Mouse (Mus musculus) liver, embryonic 12.5 days (tissue): ENCODE results near the gene Nob1. TPM values are rescaled to one million over a fixed set of nuclear protein-coding genes. Genes with fewer than 3 reads are reported as not detected.

ENCODE experiments used
- ATAC-seq: fragments of 200-750 bp; cut with Nextera tagmentation; 2 replicates; pipeline ENCODE4 v1.8.0; 2017; ENCODE audit warnings: moderate number of reproducible peaks, mild to moderate bottlenecking, moderate library complexity
- H3K27ac ChIP-seq: fragments of 300-500 bp; sonication (generic); 2 replicates; pipeline ENCODE4 v1.5.1; 2016; ENCODE audit warnings: mild to moderate bottlenecking
- H3K27me3 ChIP-seq: fragments of 300-500 bp; sonication (generic); replicated peaks from 2 replicates; pipeline ENCODE4 v1.6.1; 2016; ENCODE audit warnings: mild to moderate bottlenecking, moderate library complexity
- H3K36me3 ChIP-seq: fragments of 300-500 bp; sonication (generic); 2 replicates; pipeline ENCODE4 v1.6.1; 2016; ENCODE audit warnings: mild to moderate bottlenecking, moderate library complexity
- H3K4me1 ChIP-seq: fragments of 300-500 bp; sonication (generic); 2 replicates; pipeline ENCODE4 v1.6.1; 2016
- H3K4me2 ChIP-seq: fragments of 300-500 bp; sonication (generic); 2 replicates; pipeline ENCODE4 v1.6.1; 2016; ENCODE audit warnings: mild to moderate bottlenecking, moderate library complexity
- H3K4me3 ChIP-seq: fragments of 300-500 bp; sonication (generic); 2 replicates; pipeline ENCODE4 v1.5.1; 2016; ENCODE audit warnings: mild to moderate bottlenecking, moderate library complexity
- H3K9ac ChIP-seq: fragments of 300-500 bp; sonication (generic); 2 replicates; pipeline ENCODE4 v1.6.1; 2016; ENCODE audit warnings: mild to moderate bottlenecking, moderate library complexity
- H3K9me3 ChIP-seq: fragments of 300-500 bp; sonication (generic); replicated peaks from 2 replicates; pipeline ENCODE4 v1.6.1; 2016; ENCODE audit warnings: mild to moderate bottlenecking, moderate library complexity
- WGBS: fragments of 180-500 bp; shearing (Covaris S2); methylation state at CpG from one replicate; pipeline ENCODE4 v1.1.7; 2016; ENCODE audit not compliant: insufficient replicate concordance; 5-methylcytosine and 5-hydroxymethylcytosine counted together
- polyA plus RNA-seq: library from polyadenylated mRNA; unstranded; fragments of >200 nt; fragmentation: Nextera tagmentation; extraction: Ambion mirVana; gene quantifications from 2 replicates; pipeline ENCODE4 v1.2.1, GENCODE M21; 2016

Gene Nob1
- polyA plus RNA-seq, 1 experiment from 2014 or later, result 68.9 TPM

DNA sequence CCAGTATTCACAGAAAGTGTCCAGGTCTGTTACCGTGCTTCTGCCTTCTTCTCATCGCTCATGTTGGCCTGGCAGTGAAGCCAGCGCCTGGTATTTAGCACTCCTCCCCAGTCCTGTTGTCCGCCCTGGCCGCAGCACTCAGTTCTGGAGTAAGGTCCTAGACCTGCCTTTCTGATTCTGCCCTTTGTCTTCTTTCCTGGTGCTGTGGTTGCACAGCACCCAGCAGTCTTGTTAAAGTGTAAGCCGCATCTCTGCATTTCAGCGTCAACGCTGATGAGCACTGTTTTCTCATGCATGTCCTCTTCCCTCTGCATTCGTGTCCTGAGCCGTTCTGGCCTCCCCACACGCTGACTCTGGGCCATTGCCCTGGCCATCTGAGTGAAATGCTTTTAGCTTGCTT, 28.5 kb upstream of the Nob1 start:
- Histone ChIP-seq H3K4me2 (no peak overlapping the region), H3K27me3 (no peaks in the 10 kb centered on the region), H3K4me1 (peaks cover 18% of the 10 kb centered on the region), H3K27ac (0 out of 2 replicates have a peak overlapping the region, but pooled peaks have one; percentile 6), H3K4me3 (no peak overlapping the region), H3K36me3 (peaks cover 51% of the 10 kb centered on the region), H3K9me3 (no peaks in the 10 kb centered on the region), H3K9ac (no peak overlapping the region)
- no peak for ATAC-seq
- 84% methylated on average over 11 of the region's 11 CpGs for WGBS

GRCm38 (mm10) chr8:107451414-107452066, 26.7 kb upstream of the Nob1 start:
- peaks cover 32% of the 10 kb centered on the region for H3K4me1 ChIP-seq
- no peak overlapping the region for H3K27ac ChIP-seq
- no peaks in the 10 kb centered on the region for H3K9me3 ChIP-seq
- ATAC-seq, result no peak
- WGBS, result 82% methylated on average over 13 of the region's 13 CpGs
- no peak overlapping the region for H3K9ac ChIP-seq
- no peaks in the 10 kb centered on the region for H3K27me3 ChIP-seq
- H3K36me3 ChIP-seq, result peaks cover 41% of the 10 kb centered on the region
- no peak overlapping the region for H3K4me3 ChIP-seq
- no peak overlapping the region for H3K4me2 ChIP-seq

- no peak overlapping the region for H3K4me3 ChIP-seq
- no peaks in the 10 kb centered on the region for H3K27me3 ChIP-seq
- 63% methylated on average over 6 of the region's 6 CpGs for WGBS
- H3K4me2 ChIP-seq, result no peak overlapping the region
- H3K9ac ChIP-seq, result no peak overlapping the region
- no peak overlapping the region for H3K27ac ChIP-seq
- H3K4me1 ChIP-seq, result peaks cover 32% of the 10 kb centered on the region
- no peaks in the 10 kb centered on the region for H3K9me3 ChIP-seq
- ATAC-seq, result no peak
- peaks cover 26% of the 10 kb centered on the region for H3K36me3 ChIP-seq
Observed at GRCm38 (mm10) chr8:107449655-107450054, 24.8 kb upstream of the Nob1 start.

DNA sequence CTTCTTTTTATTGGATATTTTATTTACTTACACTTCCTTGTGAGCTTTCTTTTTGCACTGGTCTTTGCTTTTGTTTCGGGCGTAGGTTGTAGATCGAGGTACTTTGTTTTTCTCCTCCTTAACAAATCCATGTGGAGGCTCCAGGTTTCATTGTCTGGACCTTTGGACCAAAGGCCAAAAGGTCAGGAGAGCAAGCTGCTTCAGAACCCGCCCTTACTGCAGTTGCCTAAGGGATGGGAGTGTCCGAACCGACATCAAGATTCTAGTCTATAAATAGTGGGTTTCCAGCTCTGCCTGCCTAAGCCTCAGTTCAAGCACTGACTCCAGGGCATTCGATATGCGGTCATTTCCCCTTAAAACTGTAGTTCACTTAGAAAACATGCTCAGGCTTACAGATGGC, 24.3 kb upstream of the Nob1 start:
- peak overlapping the region; percentile 41 for H3K4me2 ChIP-seq
- H3K4me3 ChIP-seq, result no peak overlapping the region
- peaks cover 25% of the 10 kb centered on the region for H3K36me3 ChIP-seq
- ATAC-seq, result no peak
- no peaks in the 10 kb centered on the region for H3K27me3 ChIP-seq
- H3K4me1 ChIP-seq, result peaks cover 32% of the 10 kb centered on the region
- WGBS, result 66% methylated on average over 8 of the region's 8 CpGs
- H3K9me3 ChIP-seq, result no peaks in the 10 kb centered on the region
- H3K27ac ChIP-seq, result peak overlapping the region; percentile 67; the same call in 1 of the 2 replicates
- no peak overlapping the region for H3K9ac ChIP-seq

GRCm38 (mm10) chr8:107448382-107448889, 23.6 kb upstream of the Nob1 start:
- ATAC-seq, result peak; percentile 87
- 60% methylated on average over 4 of the region's 4 CpGs for WGBS
- Histone ChIP-seq H3K4me3 (no peak overlapping the region), H3K36me3 (peaks cover 18% of the 10 kb centered on the region), H3K4me1 (peaks cover 36% of the 10 kb centered on the region), H3K27me3 (no peaks in the 10 kb centered on the region), H3K27ac (peak overlapping the region; percentile 67), H3K9ac (0 out of 2 replicates have a peak overlapping the region, but pooled peaks have one; percentile 22), H3K9me3 (no peaks in the 10 kb centered on the region), H3K4me2 (peak overlapping the region; percentile 41)

- no peak for ATAC-seq
- Histone ChIP-seq H3K9ac (no peak overlapping the region), H3K4me2 (peak overlapping the region; percentile 41; the same call in 1 of the 2 replicates), H3K27ac (peak overlapping the region; percentile 67), H3K27me3 (no peaks in the 10 kb centered on the region), H3K4me3 (no peak overlapping the region), H3K36me3 (peaks cover 11% of the 10 kb centered on the region), H3K4me1 (peaks cover 40% of the 10 kb centered on the region), H3K9me3 (no peaks in the 10 kb centered on the region)
Observed at GRCm38 (mm10) chr8:107447713-107448112, 22.9 kb upstream of the Nob1 start.

DNA sequence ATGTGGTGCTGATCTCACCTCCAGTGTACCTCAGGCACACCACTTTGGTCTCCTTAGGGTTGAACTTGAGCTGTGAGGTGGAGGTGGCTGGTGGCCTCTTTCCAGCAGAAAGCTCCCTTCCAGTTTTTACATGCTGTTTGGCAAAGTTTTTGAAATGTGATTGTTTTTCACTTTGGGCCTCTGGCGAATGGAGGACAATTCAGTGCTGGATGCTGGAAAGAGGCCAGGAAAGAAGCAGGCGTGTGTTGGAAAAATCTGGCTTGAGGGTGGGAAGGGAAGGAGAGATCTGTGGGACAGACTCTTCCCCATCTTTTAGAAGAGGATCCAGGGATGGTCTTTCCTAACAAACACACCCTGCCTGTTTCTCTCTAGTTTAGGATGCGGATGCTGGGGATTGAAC, 19.8 kb upstream of the Nob1 start:
- peaks cover 54% of the 10 kb centered on the region for H3K4me1 ChIP-seq
- no peak overlapping the region for H3K4me2 ChIP-seq
- H3K27ac ChIP-seq, result no peak overlapping the region
- no peak for ATAC-seq
- H3K27me3 ChIP-seq, result no peaks in the 10 kb centered on the region
- H3K9me3 ChIP-seq, result no peaks in the 10 kb centered on the region
- H3K9ac ChIP-seq, result no peak overlapping the region
- 87% methylated on average over 3 of the region's 3 CpGs for WGBS
- no peak overlapping the region for H3K4me3 ChIP-seq
- H3K36me3 ChIP-seq, result peaks cover 15% of the 10 kb centered on the region; the same call in 1 of the 2 replicates

DNA sequence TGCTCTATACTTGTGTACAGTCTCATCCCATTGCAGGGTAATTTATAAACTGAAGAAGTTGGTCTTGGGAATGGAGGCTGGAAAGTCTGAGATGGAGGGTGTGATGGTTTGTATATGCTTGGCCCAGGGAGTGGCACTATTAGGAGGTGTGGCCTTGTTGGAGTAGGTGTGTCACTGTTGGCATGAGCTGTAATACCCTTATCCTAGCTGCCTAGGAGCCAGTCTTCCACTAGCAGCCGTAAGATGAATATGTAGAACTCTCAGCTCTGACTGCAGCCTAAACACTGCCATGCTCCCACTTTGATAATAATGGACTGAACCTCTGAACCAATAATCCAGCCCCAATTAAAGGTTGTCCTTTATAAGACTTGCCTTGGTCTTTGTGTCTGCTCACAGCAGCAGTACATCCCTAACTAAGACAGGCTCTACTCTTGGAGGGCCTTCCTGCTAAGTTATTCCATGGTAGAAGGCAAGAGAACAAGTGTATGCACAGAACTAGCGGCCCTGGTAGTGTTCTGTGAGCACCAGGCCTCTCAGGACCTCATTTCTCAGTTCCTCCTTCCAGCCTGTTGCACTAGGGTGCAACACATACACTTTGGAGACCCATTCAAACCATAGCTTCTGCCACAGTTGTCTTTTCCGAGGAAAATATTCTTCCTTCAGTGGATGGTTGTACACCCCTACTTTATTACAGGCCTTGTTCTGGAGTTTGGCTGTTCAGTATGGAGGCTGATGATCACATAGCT, 15.2 kb upstream of the Nob1 start:
- H3K4me1 ChIP-seq, result peaks cover 58% of the 10 kb centered on the region
- H3K36me3 ChIP-seq, result peaks cover 9% of the 10 kb centered on the region; the same call in 1 of the 2 replicates
- H3K4me2 ChIP-seq, result peak overlapping the region; percentile 49
- peak overlapping the region; percentile 39; the same call in 1 of the 2 replicates for H3K9ac ChIP-seq
- H3K9me3 ChIP-seq, result no peaks in the 10 kb centered on the region
- 51% methylated on average over 3 of the region's 3 CpGs for WGBS
- H3K27ac ChIP-seq, result peak overlapping the region; percentile 75
- H3K4me3 ChIP-seq, result no peak overlapping the region
- H3K27me3 ChIP-seq, result no peaks in the 10 kb centered on the region
- ATAC-seq, result peak; percentile 66

DNA sequence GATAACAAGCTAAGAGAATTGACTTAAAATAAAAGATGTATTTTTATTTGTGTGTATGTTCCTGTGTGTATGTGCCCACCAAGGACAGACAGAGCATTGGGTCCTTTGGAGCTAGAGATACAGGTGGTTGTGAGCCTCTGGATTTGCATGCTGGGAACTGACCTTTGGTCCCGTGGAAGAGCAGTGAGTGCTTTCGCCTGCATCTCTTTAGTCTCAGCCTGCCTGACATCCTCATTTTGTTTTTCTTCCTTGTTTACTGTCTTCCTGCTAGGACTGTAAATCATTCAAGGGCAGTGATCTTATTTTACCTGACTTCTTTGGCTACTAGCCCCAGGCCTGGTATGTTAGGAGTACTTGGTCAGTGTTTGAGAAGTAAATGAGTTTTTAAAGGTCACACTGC, 12.9 kb upstream of the Nob1 start:
- Histone ChIP-seq H3K4me1 (peaks cover 50% of the 10 kb centered on the region), H3K4me2 (peak overlapping the region; percentile 86), H3K27ac (peak overlapping the region; percentile 99), H3K9ac (peak overlapping the region; percentile 97), H3K4me3 (peak overlapping the region; percentile 93), H3K9me3 (no peaks in the 10 kb centered on the region), H3K36me3 (peaks cover 9% of the 10 kb centered on the region; the same call in 1 of the 2 replicates), H3K27me3 (no peaks in the 10 kb centered on the region)
- no peak for ATAC-seq
- 68% methylated on average over 2 of the region's 2 CpGs for WGBS

- H3K9me3 ChIP-seq, result no peaks in the 10 kb centered on the region
- 3% methylated on average over 16 of the region's 16 CpGs for WGBS
Observed at GRCm38 (mm10) chr8:107436841-107437421, 12.1 kb upstream of the Nob1 start.

DNA sequence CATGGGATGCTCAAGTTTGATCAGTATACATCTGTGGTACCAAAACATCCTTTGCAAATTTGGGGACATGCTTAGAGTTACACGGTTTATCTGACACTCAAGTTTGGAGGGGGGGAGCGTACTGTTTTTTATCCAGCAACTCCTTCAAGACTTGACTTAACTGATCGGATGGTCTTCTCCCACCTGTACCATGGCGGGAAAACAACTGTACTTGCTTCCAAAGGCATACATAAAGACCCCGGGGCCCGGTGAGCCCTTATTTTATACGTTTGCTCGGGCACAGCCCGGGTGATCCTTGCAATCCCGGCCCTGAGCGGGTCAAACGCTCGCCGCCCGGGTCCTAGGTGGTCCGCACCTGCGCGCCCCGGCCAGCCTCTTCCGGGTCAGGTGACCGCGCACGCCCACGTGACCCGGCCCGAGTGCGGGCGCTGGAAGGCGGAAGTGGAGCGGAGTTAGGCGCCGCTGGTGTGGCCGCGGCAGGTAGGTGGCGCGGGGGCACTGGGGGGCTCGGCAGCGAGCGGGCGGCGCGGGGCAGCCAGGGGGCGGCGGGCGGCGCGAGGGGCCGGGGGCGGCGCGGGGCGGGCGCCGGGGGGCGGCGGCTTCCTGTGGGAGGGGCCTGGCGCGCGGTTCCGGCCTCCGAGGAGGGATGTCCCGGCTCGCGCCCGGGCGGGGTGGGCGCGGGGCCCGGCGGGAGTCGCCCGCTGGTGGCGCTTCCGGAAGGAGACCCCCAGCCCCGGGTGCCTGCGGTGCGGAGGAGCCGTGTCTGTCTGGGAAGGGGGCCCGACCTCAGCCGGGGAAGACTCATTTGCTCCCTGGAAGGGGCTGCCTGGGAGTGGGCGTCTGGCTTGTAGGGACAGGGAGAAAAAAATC, 11.3 kb upstream of the Nob1 start, which contains the start of gene Wwp2:
Wwp2 (plus strand) TSS at position 404 of the 870 bp plus-strand sequence.
- ATAC-seq, result peak; percentile 74

More at GRCm38 (mm10) chr8:107436841-107437421, 12.1 kb upstream of the Nob1 start:
- ATAC-seq, result peak; percentile 85
- H3K36me3 ChIP-seq, result 0 out of 2 replicates have a peak, but pooled peaks cover 3% of the 10 kb centered on the region
- H3K4me1 ChIP-seq, result peaks cover 49% of the 10 kb centered on the region
- H3K4me3 ChIP-seq, result peak overlapping the region; percentile 93
- H3K4me2 ChIP-seq, result peak overlapping the region; percentile 86
- H3K27me3 ChIP-seq, result no peaks in the 10 kb centered on the region
- H3K27ac ChIP-seq, result peak overlapping the region; percentile 99
- peak overlapping the region; percentile 97 for H3K9ac ChIP-seq

More for the DNA sequence above, 11.3 kb upstream of the Nob1 start, which contains the start of gene Wwp2:
- H3K27ac ChIP-seq, result peak within 1 kb of the TSS; percentile 99
- WGBS, result 1% methylated on average over 76 of the region's 81 CpGs
- H3K4me3 ChIP-seq, result peak within 1 kb of the TSS; percentile 93
- peak within 1 kb of the TSS; percentile 86 for H3K4me2 ChIP-seq
- peaks cover 49% of the 10 kb centered on the region for H3K4me1 ChIP-seq
- H3K9me3 ChIP-seq, result no peaks in the 10 kb centered on the region
- no peaks in the 10 kb centered on the region for H3K36me3 ChIP-seq
- H3K27me3 ChIP-seq, result no peaks in the 10 kb centered on the region
- H3K9ac ChIP-seq, result peak within 1 kb of the TSS; percentile 97
